Mouse (Mus musculus) lung, embryonic 16.5 days (tissue): Measurements from ENCODE around the gene Arrdc2. TPM values are rescaled to one million over a fixed set of nuclear protein-coding genes. Genes with fewer than 3 reads are reported as not detected.
A peak's percentile ranks its signal among the peaks of the same experiment; 100 is the strongest.

ENCODE experiments used
- ATAC-seq: fragments of 200-750 bp; cut with Nextera tagmentation; 2 replicates; pipeline ENCODE4 v1.8.0; 2017; ENCODE audit warnings: low read depth, mild to moderate bottlenecking, moderate library complexity
- H3K27ac ChIP-seq: fragments of 300-500 bp; sonication (generic); 2 replicates; pipeline ENCODE4 v1.5.1; 2014; ENCODE audit warnings: mild to moderate bottlenecking, control low read depth, low read length
- H3K27me3 ChIP-seq: fragments of 300-500 bp; sonication (generic); 2 replicates; pipeline ENCODE4 v1.6.1; 2014; ENCODE audit warnings: low read depth, low read length, mixed read lengths; ENCODE audit not compliant: control insufficient read depth, insufficient read depth
- H3K36me3 ChIP-seq: fragments of 300-500 bp; sonication (generic); 2 replicates; pipeline ENCODE4 v1.6.1; 2014; ENCODE audit warnings: low read length; ENCODE audit not compliant: control insufficient read depth, insufficient read depth
- H3K4me1 ChIP-seq: fragments of 300-500 bp; sonication (generic); replicated peaks from 2 replicates; pipeline ENCODE4 v1.6.1; 2014; ENCODE audit warnings: low read length, mixed read lengths; ENCODE audit not compliant: control insufficient read depth, insufficient read depth
- H3K4me2 ChIP-seq: fragments of 300-500 bp; sonication (generic); 2 replicates; pipeline ENCODE4 v1.6.1; 2014; ENCODE audit warnings: low read depth, low read length, control low read depth
- H3K4me3 ChIP-seq: fragments of 300-500 bp; sonication (generic); 2 replicates; pipeline ENCODE4 v1.5.1; 2014; ENCODE audit warnings: mild to moderate bottlenecking, low read length, control low read depth
- H3K9ac ChIP-seq: fragments of 300-500 bp; sonication (generic); 2 replicates; pipeline ENCODE4 v1.6.1; 2014; ENCODE audit warnings: low read length, control low read depth
- H3K9me3 ChIP-seq: fragments of 300-500 bp; sonication (generic); 2 replicates; pipeline ENCODE4 v1.6.1; 2016; ENCODE audit warnings: low read length; ENCODE audit not compliant: control insufficient read depth
- WGBS: fragments of 180-500 bp; shearing (Covaris S2); extraction: QIAGEN DNeasy Blood & Tissue Kit; methylation state at CpG from one replicate; pipeline ENCODE4 v1.1.7; 2014; 5-methylcytosine and 5-hydroxymethylcytosine counted together
- polyA plus RNA-seq: library from polyadenylated mRNA; unstranded; fragments of >200 nt; fragmentation: Nextera tagmentation; extraction: Ambion mirVana; gene quantifications from 2 replicates; pipeline ENCODE4 v1.2.1, GENCODE M21; 2015

Gene Arrdc2
- polyA plus RNA-seq, 1 experiment from 2014 or later: 4.5 TPM

DNA sequence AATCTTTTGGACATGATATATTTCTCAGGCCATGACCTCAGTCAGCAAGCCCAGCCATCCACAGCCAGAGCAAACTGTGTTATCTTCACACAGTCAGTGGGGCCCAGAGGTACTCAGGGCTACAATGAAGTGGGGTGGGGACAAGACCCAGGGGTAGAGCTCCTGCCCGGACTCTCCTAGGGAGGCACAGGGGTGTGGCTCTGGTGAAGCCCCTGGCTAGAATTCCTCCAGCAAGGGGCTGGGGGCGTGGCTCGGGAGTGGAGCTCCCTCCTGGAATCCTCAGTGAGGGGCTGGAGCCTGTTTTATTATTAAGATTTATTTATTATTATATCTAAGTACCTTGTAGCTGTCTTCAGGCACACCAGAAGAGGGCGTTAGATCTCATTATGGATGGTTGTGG lies 36.9 kb upstream of the Arrdc2 start:
- Histone ChIP-seq H3K27ac (no peak overlapping the region), H3K27me3 (no peaks in the 10 kb centered on the region), H3K4me3 (no peak overlapping the region), H3K36me3 (no peaks in the 10 kb centered on the region), H3K9ac (no peak overlapping the region), H3K4me1 (peaks cover 5% of the 10 kb centered on the region), H3K9me3 (no peaks in the 10 kb centered on the region), H3K4me2 (no peak overlapping the region)
- no peak for ATAC-seq
- WGBS: 38% methylated on average over 4 of the region's 4 CpGs

DNA sequence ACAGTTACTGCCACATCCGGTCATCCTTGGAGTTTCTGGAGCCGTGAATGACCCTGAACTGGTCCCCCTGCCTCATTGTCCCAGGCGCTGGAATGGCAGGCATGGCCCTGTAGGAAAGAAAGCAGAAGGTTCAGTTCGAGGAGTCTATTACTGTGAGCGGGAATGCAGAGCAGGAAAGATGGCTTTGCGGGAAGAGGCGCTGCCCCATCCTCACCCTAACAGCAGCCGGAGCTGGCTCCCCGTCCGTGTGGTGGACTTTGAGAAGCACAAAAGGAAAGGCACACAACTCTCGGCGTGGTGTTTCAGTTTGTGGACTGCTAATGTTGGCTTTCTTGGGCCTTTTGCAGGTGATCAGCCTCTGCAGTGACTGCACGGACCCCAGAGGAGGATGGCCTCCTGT lies 34.9 kb upstream of the Arrdc2 start:
- Histone ChIP-seq H3K27me3 (no peaks in the 10 kb centered on the region), H3K4me1 (no peaks in the 10 kb centered on the region; the same call in 1 of the 2 replicates), H3K4me3 (no peak overlapping the region), H3K27ac (no peak overlapping the region), H3K9ac (no peak overlapping the region), H3K36me3 (no peaks in the 10 kb centered on the region), H3K9me3 (no peaks in the 10 kb centered on the region), H3K4me2 (no peak overlapping the region)
- WGBS: 92% methylated on average over 13 of the region's 13 CpGs
- ATAC-seq: no peak

DNA sequence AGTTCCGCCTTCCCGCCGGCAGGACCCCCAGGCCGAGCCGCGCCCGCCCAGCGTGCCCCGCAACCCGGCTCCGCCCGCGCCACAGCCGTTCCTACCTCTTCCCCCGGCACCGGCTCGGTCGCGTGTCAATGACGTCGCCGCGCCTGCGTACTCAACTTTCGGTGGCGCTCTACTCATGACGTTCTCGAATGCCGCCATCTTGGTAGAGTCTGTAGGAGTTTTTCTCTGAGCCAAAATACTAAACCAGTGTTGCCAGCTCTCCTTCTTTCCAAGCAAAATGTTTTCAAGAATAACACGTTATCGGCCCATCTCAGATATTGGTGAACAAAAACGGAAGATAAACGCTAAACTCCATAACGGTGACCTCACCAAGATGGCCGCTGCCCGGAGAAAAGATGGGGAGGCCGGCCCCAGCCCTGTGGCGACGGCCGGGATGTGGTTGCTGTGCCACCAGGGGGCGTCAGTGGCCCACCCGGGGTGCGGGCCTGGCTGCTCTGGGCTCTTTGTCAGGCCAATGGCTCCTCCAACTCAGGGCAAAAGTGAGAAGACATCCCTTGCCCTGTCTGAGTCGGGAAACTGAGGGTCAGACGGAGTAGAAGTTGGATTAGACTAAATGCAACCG lies 34.0 kb upstream of the Arrdc2 start, which contains the start of gene Ccdc124:
Gene Ccdc124 (minus strand): TSS at position 572 of the 622 bp plus-strand sequence.
- WGBS: under 1% methylated on average over 46 of the region's 46 CpGs
- H3K4me3 ChIP-seq: peak within 1 kb of the TSS; percentile 68
- no peaks in the 10 kb centered on the region for H3K27me3 ChIP-seq
- H3K9ac ChIP-seq: peak within 1 kb of the TSS; percentile 74
- H3K4me1 ChIP-seq: peaks cover 7% of the 10 kb centered on the region
- peak within 1 kb of the TSS; percentile 89 for H3K4me2 ChIP-seq
- H3K27ac ChIP-seq: peak within 1 kb of the TSS; percentile 76
- no peaks in the 10 kb centered on the region for H3K9me3 ChIP-seq
- peak; percentile 92 for ATAC-seq
- H3K36me3 ChIP-seq: no peaks in the 10 kb centered on the region

DNA sequence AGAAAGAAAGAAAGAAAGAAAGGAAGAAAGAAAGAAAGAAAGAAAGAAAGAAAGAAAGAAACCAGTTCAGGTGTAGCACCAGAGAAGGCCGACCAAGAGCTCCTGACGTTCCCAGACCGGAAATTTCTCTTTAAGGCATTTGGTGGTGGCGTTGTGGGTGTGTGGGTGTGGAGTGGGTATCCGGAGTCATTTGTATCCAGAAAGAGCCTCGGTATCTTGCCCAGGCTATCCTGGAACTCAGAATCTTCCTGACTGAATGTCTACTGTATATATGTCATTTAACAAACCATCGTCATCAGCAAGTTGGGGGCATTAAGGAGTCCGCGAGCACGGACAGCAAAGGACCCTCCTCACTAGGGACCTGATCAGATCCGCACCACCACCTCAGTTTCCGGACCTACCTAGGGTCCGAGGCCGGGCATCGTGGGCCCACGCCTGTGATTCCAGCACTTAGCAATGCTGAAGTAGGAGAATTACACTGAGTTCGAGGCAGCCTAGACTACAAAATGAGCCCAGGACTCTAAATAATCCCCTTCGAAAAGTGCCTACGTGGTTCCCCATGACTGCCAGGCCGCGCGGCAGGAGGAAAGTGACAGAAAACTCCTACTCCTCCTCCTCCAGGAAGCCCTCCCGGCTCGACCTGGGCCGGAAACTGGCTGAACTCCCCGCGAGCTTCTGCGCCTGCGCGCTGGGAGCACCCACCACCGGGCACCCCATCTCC lies 33.3 kb upstream of the Arrdc2 start:
- 2% methylated on average over 31 of the region's 31 CpGs for WGBS
- Histone ChIP-seq H3K27ac (peak overlapping the region; percentile 76), H3K27me3 (no peaks in the 10 kb centered on the region), H3K9ac (peak overlapping the region; percentile 74), H3K4me1 (peaks cover 7% of the 10 kb centered on the region), H3K4me3 (peak overlapping the region; percentile 68), H3K36me3 (no peaks in the 10 kb centered on the region; the same call in 1 of the 2 replicates), H3K9me3 (no peaks in the 10 kb centered on the region), H3K4me2 (peak overlapping the region; percentile 89)
- no peak for ATAC-seq

DNA sequence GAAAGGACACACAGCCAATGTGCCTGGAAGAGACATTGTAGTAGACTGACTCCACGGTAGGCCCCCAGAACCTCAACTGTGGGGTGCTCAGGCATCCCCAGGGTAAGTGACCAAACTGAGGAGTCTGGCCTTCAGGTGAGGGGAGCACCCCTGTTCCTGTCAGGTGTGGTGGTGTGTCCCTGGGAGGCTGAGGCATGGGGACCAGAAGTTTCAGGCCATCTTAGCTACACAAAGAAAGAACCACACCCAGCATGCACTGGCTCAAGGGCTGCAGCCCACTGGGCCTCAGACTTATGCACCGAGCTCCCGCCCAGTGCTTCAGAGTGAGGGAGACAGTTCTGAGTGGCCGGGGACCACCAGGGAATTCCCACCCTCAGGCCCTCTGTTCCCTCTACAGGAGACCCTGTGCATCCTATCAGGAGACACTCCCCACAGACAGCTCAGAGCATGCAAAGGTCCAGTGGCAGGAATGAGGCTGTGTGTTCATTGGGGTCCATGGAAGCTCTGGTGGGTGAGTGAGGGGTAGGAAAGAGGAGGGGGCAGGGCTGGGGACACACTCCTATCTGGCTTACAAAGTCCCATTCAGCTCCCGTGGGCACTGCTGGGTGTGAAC lies 31.8 kb upstream of the Arrdc2 start:
- 71% methylated on average over 5 of the region's 5 CpGs for WGBS
- Histone ChIP-seq H3K27me3 (no peaks in the 10 kb centered on the region), H3K4me3 (no peak overlapping the region), H3K4me2 (no peak overlapping the region), H3K4me1 (peaks cover 7% of the 10 kb centered on the region), H3K9me3 (no peaks in the 10 kb centered on the region), H3K27ac (no peak overlapping the region), H3K9ac (no peak overlapping the region), H3K36me3 (no peaks in the 10 kb centered on the region; the same call in 1 of the 2 replicates)
- ATAC-seq: no peak

DNA sequence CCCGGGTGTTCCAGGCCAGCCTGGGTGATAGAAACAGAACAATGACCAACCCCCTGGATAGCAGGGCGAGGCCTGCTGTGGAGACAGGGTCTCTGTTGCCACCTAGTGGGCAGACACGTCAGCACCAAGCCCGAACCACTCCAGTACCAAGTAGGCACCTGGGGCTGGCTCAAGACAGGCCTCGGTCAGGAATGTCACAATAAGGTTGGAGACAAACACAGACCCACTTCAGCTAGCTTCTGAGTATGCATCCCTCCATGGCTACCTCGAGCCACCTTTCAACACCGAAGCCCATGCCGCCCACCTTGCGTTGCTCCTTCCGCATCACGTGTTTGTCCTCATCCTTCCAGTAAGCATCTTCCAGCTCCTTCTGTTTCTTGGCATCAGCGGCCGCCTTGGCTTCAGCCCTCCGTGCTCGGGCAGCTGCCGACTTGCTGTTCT lies 30.1 kb upstream of the Arrdc2 start:
- Histone ChIP-seq H3K27me3 (peaks cover under 1% of the 10 kb centered on the region; the same call in 1 of the 2 replicates), H3K4me1 (peaks cover 14% of the 10 kb centered on the region), H3K4me2 (no peak overlapping the region), H3K9ac (no peak overlapping the region), H3K27ac (no peak overlapping the region), H3K36me3 (no peaks in the 10 kb centered on the region; the same call in 1 of the 2 replicates), H3K4me3 (no peak overlapping the region), H3K9me3 (no peaks in the 10 kb centered on the region)
- ATAC-seq: 0 out of 2 replicates have a peak, but pooled peaks have one; percentile 11
- 43% methylated on average over 16 of the region's 16 CpGs for WGBS

DNA sequence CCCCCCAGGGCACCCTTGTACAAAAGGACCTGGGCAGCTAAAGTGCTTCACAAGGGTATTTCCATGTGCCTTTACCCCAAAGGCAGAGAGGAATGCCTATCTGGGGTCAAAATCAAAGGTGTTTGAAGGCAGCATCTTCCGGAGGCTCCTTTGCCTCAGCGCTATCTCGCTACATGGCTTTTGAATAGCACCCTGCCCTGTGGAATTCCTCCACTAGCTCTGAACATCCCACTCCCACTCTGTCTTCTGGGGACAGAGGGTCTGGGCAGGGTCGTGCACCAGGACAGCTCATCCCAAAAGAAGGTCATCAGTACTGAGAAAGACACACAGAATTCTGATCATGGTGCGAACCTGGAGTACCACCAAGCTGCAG lies 29.7 kb upstream of the Arrdc2 start:
- no peaks in the 10 kb centered on the region; the same call in 1 of the 2 replicates for H3K36me3 ChIP-seq
- H3K4me1 ChIP-seq: peaks cover 19% of the 10 kb centered on the region
- WGBS: 45% methylated on average over 5 of the region's 5 CpGs
- H3K27ac ChIP-seq: no peak overlapping the region
- no peak overlapping the region; the same call in 1 of the 2 replicates for H3K4me2 ChIP-seq
- no peaks in the 10 kb centered on the region for H3K9me3 ChIP-seq
- peaks cover 4% of the 10 kb centered on the region for H3K27me3 ChIP-seq
- no peak overlapping the region for H3K4me3 ChIP-seq
- no peak overlapping the region for H3K9ac ChIP-seq
- ATAC-seq: no peak

DNA sequence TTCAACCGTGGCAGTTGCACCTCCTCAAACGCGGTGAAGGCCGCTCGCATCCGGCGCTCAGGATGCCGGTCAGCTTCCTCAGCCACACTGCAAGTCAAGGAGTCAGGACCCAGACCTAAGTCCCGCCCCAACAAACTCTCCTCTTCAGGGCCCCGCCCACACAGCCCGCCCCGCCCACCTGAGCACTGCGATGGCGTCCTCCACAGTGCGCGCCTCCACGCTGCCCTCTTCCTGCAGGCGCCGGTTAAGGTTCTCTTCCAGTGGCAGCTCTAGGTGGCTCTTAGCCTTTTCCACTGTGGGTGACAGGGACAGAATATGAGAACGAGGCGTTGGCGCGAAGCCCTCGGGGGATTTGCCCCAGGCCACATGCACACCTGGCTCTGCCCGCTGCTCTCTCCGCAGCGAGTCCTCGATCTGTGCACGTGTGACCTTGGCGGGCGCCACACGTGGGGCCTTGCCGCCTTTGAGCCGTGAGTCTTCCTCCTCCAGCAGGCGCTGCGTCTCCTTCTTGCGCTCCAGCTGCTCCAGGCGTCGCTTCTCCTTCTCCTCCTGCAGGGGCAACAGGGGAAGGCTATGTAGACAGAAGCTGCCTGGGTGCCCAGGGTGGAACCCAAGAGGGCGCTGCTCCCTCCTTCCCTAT lies 29.2 kb upstream of the Arrdc2 start:
- H3K4me1 ChIP-seq: peaks cover 20% of the 10 kb centered on the region
- 21% methylated on average over 40 of the region's 40 CpGs for WGBS
- H3K4me3 ChIP-seq: 0 out of 2 replicates have a peak overlapping the region, but pooled peaks have one; percentile 5
- no peak overlapping the region for H3K27ac ChIP-seq
- H3K9ac ChIP-seq: no peak overlapping the region
- H3K4me2 ChIP-seq: peak overlapping the region; percentile 21
- H3K9me3 ChIP-seq: no peaks in the 10 kb centered on the region
- no peak for ATAC-seq
- peaks cover 4% of the 10 kb centered on the region for H3K27me3 ChIP-seq
- H3K36me3 ChIP-seq: no peaks in the 10 kb centered on the region; the same call in 1 of the 2 replicates

DNA sequence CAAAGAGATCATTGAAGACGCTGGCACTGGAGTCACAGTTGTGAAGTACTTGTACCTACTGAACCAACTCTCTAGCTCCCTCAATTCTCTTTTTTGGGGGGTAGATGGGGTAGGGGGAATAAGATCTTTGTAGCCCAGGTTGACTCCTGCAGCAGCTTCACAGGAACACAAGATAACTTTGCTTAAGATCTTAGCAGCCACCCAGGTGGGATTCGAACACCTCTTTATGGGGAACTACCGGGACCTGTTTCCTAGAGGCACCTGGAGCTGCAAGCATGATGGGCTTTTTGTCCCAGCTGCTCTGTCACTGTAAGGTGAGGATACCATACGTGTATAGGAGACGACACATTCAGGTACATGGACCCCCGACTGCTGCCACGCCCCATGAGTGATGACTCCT lies 27.0 kb upstream of the Arrdc2 start:
- H3K4me1 ChIP-seq: peaks cover 29% of the 10 kb centered on the region
- WGBS: 77% methylated on average over 7 of the region's 7 CpGs
- peaks cover 25% of the 10 kb centered on the region for H3K27me3 ChIP-seq

More for the DNA sequence above, 27.0 kb upstream of the Arrdc2 start:
- no peak for ATAC-seq
- Histone ChIP-seq H3K9me3 (no peaks in the 10 kb centered on the region), H3K4me2 (no peak overlapping the region), H3K36me3 (no peaks in the 10 kb centered on the region; the same call in 1 of the 2 replicates), H3K27ac (no peak overlapping the region), H3K4me3 (no peak overlapping the region), H3K9ac (no peak overlapping the region; the same call in 1 of the 2 replicates)
